Mouse (Mus musculus) liver, embryonic 12.5 days (tissue): ENCODE results near the gene Abhd16a. TPM values are rescaled to one million over a fixed set of nuclear protein-coding genes. Genes with fewer than 3 reads are reported as not detected.
A peak's percentile ranks its signal among the peaks of the same experiment; 100 is the strongest.
"Not testable (repeated sequence)": the region's sequence is repeated elsewhere in the genome, so short reads cannot be mapped to it uniquely, and the experiment has no call there.

Experiments used
- ATAC-seq: fragments of 200-750 bp; cut with Nextera tagmentation; 2 replicates; pipeline ENCODE4 v1.8.0; 2017; ENCODE audit warnings: moderate number of reproducible peaks, mild to moderate bottlenecking, moderate library complexity
- H3K27ac ChIP-seq: fragments of 300-500 bp; sonication (generic); 2 replicates; pipeline ENCODE4 v1.5.1; 2016; ENCODE audit warnings: mild to moderate bottlenecking
- H3K27me3 ChIP-seq: fragments of 300-500 bp; sonication (generic); replicated peaks from 2 replicates; pipeline ENCODE4 v1.6.1; 2016; ENCODE audit warnings: mild to moderate bottlenecking, moderate library complexity
- H3K36me3 ChIP-seq: fragments of 300-500 bp; sonication (generic); 2 replicates; pipeline ENCODE4 v1.6.1; 2016; ENCODE audit warnings: mild to moderate bottlenecking, moderate library complexity
- H3K4me1 ChIP-seq: fragments of 300-500 bp; sonication (generic); 2 replicates; pipeline ENCODE4 v1.6.1; 2016
- H3K4me2 ChIP-seq: fragments of 300-500 bp; sonication (generic); 2 replicates; pipeline ENCODE4 v1.6.1; 2016; ENCODE audit warnings: mild to moderate bottlenecking, moderate library complexity
- H3K4me3 ChIP-seq: fragments of 300-500 bp; sonication (generic); 2 replicates; pipeline ENCODE4 v1.5.1; 2016; ENCODE audit warnings: mild to moderate bottlenecking, moderate library complexity
- H3K9ac ChIP-seq: fragments of 300-500 bp; sonication (generic); 2 replicates; pipeline ENCODE4 v1.6.1; 2016; ENCODE audit warnings: mild to moderate bottlenecking, moderate library complexity
- H3K9me3 ChIP-seq: fragments of 300-500 bp; sonication (generic); replicated peaks from 2 replicates; pipeline ENCODE4 v1.6.1; 2016; ENCODE audit warnings: mild to moderate bottlenecking, moderate library complexity
- WGBS: fragments of 180-500 bp; shearing (Covaris S2); methylation state at CpG from one replicate; pipeline ENCODE4 v1.1.7; 2016; ENCODE audit not compliant: insufficient replicate concordance; 5-methylcytosine and 5-hydroxymethylcytosine counted together
- polyA plus RNA-seq: library from polyadenylated mRNA; unstranded; fragments of >200 nt; fragmentation: Nextera tagmentation; extraction: Ambion mirVana; gene quantifications from 2 replicates; pipeline ENCODE4 v1.2.1, GENCODE M21; 2016

Gene Abhd16a
- polyA plus RNA-seq, 1 experiment from 2014 or later, result 61.1 TPM

DNA sequence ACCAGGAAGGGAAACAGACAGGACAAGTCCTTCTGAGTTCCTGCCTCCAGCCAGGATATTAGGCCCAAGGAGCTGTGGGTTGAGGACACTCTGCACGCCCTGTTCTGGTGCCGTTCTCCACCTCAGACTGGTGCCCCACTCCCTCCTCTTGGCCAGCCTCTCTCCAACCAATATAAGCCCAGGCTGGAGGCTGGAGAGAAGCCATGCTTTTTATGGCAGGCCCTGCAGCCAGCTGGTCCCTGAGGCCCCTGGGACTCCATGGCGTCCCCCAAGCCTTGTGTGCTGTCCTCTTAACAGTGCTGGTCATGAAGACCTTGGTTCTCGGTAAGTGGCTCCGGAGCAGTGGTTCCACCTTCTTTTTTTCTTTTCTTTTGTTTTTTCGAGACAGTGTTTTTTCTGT lies 19.0 kb downstream of the Abhd16a start, which contains the start of gene Ly6g5c:
Ly6g5c (plus strand) TSS at position 183 of the 400 bp plus-strand sequence.
- H3K4me1 ChIP-seq, result peaks cover 33% of the 10 kb centered on the region
- no peak within 1 kb of the TSS for H3K9ac ChIP-seq
- 80% methylated on average over 6 of the region's 6 CpGs for WGBS

DNA sequence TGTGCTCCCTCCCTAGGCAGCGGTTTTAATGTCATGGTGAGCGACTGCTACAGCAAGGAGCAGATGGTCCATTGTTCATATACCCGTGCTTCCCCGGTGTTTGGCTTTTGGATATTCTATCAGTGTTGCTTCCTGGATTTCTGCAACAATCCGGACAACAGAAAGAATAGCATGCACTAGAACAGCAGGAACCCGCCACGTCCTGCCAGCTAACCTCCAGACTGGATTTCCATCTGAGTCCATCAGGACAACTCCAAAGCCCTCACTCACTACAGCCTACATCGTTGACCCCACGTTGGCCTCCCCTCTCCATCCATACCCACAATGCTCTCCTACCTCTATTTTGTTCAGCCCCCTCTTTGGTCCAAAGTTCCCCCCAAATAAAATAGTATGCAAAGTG lies 22.7 kb downstream of the Abhd16a start:
- H3K4me3 ChIP-seq, result no peak overlapping the region
- H3K36me3 ChIP-seq, result peaks cover 30% of the 10 kb centered on the region
- no peaks in the 10 kb centered on the region for H3K4me1 ChIP-seq
- 0 out of 2 replicates have a peak, but pooled peaks cover 4% of the 10 kb centered on the region for H3K27me3 ChIP-seq
- no peak for ATAC-seq
- WGBS, result 68% methylated on average over 9 of the region's 9 CpGs
- H3K9me3 ChIP-seq, result no peaks in the 10 kb centered on the region
- H3K4me2 ChIP-seq, result no peak overlapping the region
- no peak overlapping the region for H3K27ac ChIP-seq
- no peak overlapping the region for H3K9ac ChIP-seq

More for the DNA sequence above, 19.0 kb downstream of the Abhd16a start, which contains the start of gene Ly6g5c:
- Histone ChIP-seq H3K36me3 (peaks cover 10% of the 10 kb centered on the region), H3K27ac (no peak within 1 kb of the TSS), H3K4me2 (no peak within 1 kb of the TSS), H3K9me3 (no peaks in the 10 kb centered on the region), H3K27me3 (0 out of 2 replicates have a peak, but pooled peaks cover 4% of the 10 kb centered on the region), H3K4me3 (no peak within 1 kb of the TSS)
- no peak for ATAC-seq

DNA sequence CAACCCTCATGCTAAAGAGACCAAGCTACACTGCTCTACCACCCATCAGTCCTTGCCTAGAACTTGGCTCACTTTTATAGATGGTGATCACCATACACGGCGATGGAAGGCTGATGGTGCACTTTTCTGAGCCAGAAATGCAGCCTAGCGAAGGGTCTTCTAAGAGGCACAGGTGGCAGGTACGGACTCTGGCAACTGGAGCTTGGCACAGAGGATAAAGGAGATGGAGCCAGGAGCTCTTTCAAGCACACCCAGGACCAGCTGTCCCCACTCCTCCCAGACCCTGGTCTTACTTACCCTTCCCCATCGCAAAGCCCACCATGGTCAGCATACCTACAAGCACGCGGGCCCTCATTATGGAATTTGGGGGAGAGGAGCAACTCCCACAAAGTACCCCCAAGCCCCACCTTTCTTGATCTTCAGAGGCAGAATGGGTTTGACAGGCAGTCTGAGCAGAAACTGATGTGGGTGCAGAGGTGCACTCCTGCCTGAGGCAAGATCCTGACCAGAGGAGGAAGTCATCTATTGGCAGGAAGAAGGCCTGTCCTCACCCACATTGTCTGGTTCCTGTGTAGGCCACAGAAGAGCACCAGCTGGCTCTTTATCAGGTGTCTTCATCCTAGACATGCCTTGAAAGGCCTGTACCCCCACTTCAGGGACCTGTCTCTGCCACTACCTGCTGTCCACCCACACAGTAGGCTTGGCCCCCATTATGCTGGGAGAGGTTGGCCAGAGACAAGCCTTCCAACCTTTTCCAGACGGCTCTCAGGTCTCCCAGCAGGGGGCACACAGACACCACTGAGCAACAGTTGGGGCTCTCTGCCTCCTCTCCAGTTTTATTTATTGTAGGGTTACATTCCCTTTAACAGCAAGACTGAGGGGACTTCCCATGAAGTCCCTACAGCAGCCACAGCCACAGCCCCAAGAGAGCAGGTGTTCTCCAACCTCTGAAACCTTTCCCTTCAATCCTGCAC lies 26.3 kb downstream of the Abhd16a start, which contains the start of gene Ly6g5b:
Ly6g5b (minus strand) TSS at position 383 of the 974 bp plus-strand sequence.
- Histone ChIP-seq H3K27ac (no peak within 1 kb of the TSS), H3K4me3 (no peak within 1 kb of the TSS), H3K4me1 (peaks cover 12% of the 10 kb centered on the region), H3K36me3 (peaks cover 59% of the 10 kb centered on the region), H3K9ac (no peak within 1 kb of the TSS), H3K4me2 (no peak within 1 kb of the TSS), H3K9me3 (no peaks in the 10 kb centered on the region), H3K27me3 (0 out of 2 replicates have a peak, but pooled peaks cover 4% of the 10 kb centered on the region)
- 77% methylated on average over 8 of the region's 8 CpGs for WGBS
- ATAC-seq, result no peak

DNA sequence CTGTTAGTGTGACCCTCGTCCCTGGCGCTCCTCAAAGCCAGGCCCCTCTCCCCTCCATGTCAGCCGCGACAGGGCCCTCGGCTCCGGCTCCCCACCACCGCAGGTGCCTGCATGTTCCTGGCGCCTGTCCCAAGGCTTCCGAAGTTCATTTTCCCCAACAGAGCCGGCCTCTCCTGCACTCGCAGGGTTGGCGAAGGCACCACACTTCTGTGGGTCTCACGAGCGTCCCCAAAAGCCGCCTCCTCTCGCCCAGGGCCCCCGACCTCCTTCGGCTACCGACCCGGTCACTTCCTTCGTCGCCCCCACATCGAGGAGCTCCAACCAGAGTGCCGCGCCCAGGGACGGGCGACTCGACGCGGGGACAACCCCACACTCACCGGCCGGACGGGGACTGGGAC lies 31.7 kb downstream of the Abhd16a start:
- H3K27ac ChIP-seq, result peak overlapping the region; percentile 64
- peak overlapping the region; percentile 82 for H3K4me3 ChIP-seq
- H3K9ac ChIP-seq, result peak overlapping the region; percentile 92
- peak; percentile 6 for ATAC-seq
- peaks cover 62% of the 10 kb centered on the region for H3K36me3 ChIP-seq
- peaks cover 40% of the 10 kb centered on the region for H3K4me1 ChIP-seq
- H3K27me3 ChIP-seq, result no peaks in the 10 kb centered on the region
- WGBS, result under 1% methylated on average over 33 of the region's 33 CpGs
- peak overlapping the region; percentile 89 for H3K4me2 ChIP-seq
- no peaks in the 10 kb centered on the region for H3K9me3 ChIP-seq

DNA sequence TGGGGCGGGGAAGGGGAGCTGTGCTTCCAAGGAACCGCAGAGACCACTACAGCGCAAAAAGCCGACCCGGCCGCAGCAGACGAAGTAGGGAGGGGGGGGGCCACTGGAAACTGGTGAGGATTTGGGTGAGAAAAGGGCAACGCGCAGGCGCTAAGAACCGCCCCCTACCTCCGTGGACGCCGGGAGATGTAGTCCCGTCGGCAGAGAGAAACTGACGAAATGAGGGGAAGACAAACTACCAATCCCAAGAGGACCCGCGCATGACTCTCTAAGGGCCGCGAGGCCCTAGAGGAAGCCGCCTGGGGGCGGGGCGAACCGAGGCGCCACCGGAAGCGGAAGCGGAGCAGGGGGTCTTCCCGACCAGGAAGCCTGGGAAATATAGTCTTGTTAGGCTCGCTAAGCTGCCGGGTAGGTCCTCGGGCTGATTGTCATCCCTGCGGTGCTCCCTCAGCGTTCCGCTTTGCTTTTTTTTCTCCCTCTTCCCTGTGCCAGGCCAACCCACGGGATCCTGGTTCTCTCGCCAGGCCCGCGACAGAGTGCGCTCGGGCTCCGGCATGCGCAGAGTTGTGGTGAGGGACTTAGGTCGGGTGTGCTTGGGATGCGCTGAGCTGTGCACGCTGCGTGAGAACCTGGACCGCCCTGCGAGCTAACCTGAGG lies 32.2 kb downstream of the Abhd16a start, which contains the start of gene Gpank1:
Gpank1 (plus strand) TSS at position 313 of the 657 bp plus-strand sequence.
- Histone ChIP-seq H3K9me3 (no peaks in the 10 kb centered on the region), H3K9ac (peak within 1 kb of the TSS; percentile 92), H3K4me2 (peak within 1 kb of the TSS; percentile 89), H3K27ac (peak within 1 kb of the TSS; percentile 96), H3K27me3 (no peaks in the 10 kb centered on the region), H3K36me3 (peaks cover 57% of the 10 kb centered on the region), H3K4me1 (peaks cover 42% of the 10 kb centered on the region), H3K4me3 (peak within 1 kb of the TSS; percentile 82)
- peak; percentile 94 for ATAC-seq
- 2% methylated on average over 50 of the region's 50 CpGs for WGBS

DNA sequence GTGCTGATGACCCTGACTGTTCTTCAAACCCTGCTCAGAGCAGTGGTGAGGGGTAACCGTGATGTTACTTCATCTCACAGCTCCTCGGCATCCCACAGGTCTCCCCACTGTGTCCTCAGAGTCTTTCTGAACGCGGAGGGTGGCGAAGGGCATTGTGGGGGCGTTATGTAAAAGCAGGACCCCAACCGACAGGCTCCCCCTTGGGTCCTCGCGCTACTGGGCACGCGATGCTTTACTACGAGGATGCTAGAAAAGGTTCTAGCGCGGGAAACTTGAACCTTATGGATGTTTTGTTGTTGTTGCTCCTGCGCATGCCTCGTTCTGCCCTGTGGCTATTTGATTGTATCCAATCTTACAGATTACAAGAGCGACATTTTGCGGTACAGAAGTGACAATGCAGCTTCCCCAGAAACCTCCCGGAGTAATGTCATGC lies 32.8 kb downstream of the Abhd16a start, which contains the start of gene Csnk2b:
Csnk2b (minus strand) TSS at position 183 of the 433 bp plus-strand sequence.
- H3K9me3 ChIP-seq, result no peaks in the 10 kb centered on the region
- no peak for ATAC-seq
- H3K4me2 ChIP-seq, result peak within 1 kb of the TSS; percentile 89
- WGBS, result under 1% methylated on average over 19 of the region's 19 CpGs
- peak within 1 kb of the TSS; percentile 92 for H3K9ac ChIP-seq
- H3K4me3 ChIP-seq, result peak within 1 kb of the TSS; percentile 82
- peaks cover 47% of the 10 kb centered on the region for H3K4me1 ChIP-seq
- H3K36me3 ChIP-seq, result peaks cover 53% of the 10 kb centered on the region
- H3K27ac ChIP-seq, result peak within 1 kb of the TSS; percentile 96
- no peaks in the 10 kb centered on the region for H3K27me3 ChIP-seq

DNA sequence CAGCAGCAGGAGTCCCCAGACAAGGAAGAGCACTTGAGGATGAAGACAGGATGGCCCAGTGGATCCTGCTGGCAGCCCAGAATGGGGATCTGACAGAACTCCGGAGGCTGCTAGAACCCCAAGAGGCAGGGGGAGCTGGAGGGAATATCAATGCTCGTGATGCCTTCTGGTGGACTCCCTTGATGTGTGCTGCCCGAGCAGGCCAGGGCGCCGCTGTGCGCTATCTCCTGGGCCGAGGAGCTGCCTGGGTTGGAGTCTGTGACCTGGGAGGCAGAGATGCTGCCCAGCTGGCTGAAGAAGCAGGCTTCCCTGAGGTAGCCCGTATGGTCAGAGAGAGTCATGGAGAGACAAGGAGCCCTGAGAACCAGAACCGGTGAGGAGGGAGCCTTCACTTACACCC lies 34.2 kb downstream of the Abhd16a start:
- not testable (repeated sequence) for H3K4me2 ChIP-seq, H3K9ac ChIP-seq, H3K27ac ChIP-seq, H3K9me3 ChIP-seq, H3K27me3 ChIP-seq, H3K4me3 ChIP-seq, ATAC-seq
- H3K36me3 ChIP-seq, result peaks cover 51% of the 10 kb centered on the region
- 83% methylated on average over 9 of the region's 9 CpGs for WGBS
- peaks cover 58% of the 10 kb centered on the region for H3K4me1 ChIP-seq

DNA sequence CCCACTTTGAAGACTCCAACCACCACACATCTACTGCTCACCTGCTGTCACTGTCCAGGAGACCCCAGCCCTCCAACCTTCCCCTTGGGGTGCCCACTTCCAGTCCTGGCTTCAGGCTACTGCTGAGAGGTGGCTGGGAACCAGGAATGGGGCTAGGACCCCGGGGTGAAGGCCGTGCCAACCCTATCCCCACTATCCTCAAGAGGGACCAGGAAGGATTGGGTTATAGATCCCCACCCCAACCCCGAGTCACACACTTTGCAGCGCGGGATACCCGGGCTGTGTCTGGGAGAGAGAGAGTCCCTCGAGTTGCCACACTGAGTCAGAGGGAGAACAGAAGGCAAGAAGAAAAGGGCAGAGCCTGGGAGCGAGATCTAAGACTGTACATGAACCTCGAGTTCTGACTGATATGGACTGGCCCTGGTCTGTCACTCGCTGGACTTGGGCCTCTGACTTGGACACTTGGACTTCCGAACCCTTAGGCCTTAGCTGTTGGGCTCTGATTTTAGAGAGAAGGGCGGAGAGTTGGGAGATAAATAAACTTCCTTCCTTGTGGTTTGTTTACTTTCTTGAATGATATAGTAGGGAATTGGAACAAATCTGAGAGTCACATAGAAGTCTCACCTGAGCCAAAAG lies 35.3 kb downstream of the Abhd16a start:
- 84% methylated on average over 12 of the region's 12 CpGs for WGBS

DNA sequence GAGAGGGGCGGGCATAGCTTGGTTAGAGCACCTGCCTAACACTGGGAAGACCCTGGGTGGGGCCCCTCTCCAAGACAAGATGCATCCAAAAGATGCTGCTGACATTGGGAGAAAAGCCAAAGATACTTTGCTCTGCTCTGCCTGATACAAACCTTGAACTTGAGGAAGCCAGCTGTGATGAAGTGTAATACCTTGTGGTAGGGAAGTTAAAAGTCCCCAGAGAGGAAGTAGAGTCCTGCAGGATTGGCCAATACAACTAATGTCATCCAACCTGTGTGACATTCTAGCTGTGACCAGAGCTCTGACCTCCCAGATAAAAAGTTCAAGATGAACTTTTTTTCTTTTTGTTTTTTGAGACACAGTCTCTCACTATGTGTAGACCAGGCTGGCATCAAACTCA lies 36.0 kb downstream of the Abhd16a start:
- Histone ChIP-seq H3K4me2 (peak overlapping the region; percentile 80), H3K9me3 (no peaks in the 10 kb centered on the region), H3K9ac (no peak overlapping the region), H3K4me3 (peak overlapping the region; percentile 69; the same call in 1 of the 2 replicates), H3K27ac (peak overlapping the region; percentile 89), H3K4me1 (peaks cover 58% of the 10 kb centered on the region), H3K36me3 (peaks cover 50% of the 10 kb centered on the region), H3K27me3 (no peaks in the 10 kb centered on the region)
- no peak for ATAC-seq
- 76% methylated on average over 1 of the region's 1 CpGs for WGBS

More for the DNA sequence above, 35.3 kb downstream of the Abhd16a start:
- H3K27ac ChIP-seq, H3K4me3 ChIP-seq, H3K27me3 ChIP-seq, H3K4me2 ChIP-seq, ATAC-seq, H3K9ac ChIP-seq, H3K9me3 ChIP-seq: not testable (repeated sequence)
- Histone ChIP-seq H3K36me3 (peaks cover 50% of the 10 kb centered on the region), H3K4me1 (peaks cover 65% of the 10 kb centered on the region)

DNA sequence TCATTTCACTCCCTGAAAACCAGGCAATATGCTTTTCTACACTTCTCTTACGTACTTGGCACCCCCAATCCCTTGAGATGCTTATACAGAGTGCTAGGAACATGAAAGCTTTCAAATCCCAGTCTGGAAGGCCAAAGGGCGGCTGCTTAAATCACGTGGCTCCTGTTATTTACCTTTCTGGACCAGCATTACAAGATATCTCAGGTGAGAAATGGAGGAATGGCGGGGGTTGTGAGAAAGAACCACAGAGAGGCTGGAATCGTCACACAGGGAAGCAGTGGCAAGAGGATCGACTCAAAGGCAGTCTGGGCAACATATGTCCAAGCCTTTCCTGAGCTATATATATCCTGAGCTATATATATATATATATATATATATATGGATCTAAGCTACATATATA lies 36.5 kb downstream of the Abhd16a start:
- Histone ChIP-seq H3K4me1 (peaks cover 55% of the 10 kb centered on the region), H3K4me2 (peak overlapping the region; percentile 80), H3K27me3 (no peaks in the 10 kb centered on the region), H3K36me3 (peaks cover 53% of the 10 kb centered on the region), H3K27ac (peak overlapping the region; percentile 89), H3K9me3 (no peaks in the 10 kb centered on the region), H3K4me3 (peak overlapping the region; percentile 69), H3K9ac (peak overlapping the region; percentile 81)
- 37% methylated on average over 6 of the region's 6 CpGs for WGBS
- no peak for ATAC-seq

DNA sequence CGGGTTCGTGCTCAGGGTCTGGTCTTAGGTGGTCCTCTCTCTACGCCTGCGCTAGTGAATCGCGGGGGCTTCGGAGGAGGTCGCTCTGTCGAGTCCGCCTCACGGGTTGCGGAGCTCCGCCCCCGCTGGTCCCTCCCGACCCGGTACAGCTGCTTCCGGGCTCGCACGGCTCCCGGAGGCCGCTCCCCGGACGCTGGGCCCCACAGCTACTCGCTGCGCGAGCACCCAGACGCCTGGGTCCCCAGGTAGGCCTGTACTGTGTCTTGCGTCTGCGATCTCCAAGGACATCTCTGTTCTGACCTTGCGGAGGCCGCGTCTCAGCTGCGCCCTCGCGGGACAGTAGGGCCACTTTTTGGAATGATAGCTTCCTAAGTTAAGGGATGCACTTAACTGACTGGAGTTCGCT lies 37.1 kb downstream of the Abhd16a start, which contains the start of gene D17H6S53E:
D17H6S53E (plus strand) TSS at position 168 of the 406 bp plus-strand sequence.
- Histone ChIP-seq H3K9ac (peak within 1 kb of the TSS; percentile 81), H3K4me2 (peak within 1 kb of the TSS; percentile 80), H3K27ac (peak within 1 kb of the TSS; percentile 89), H3K4me3 (peak within 1 kb of the TSS; percentile 69), H3K4me1 (peaks cover 59% of the 10 kb centered on the region), H3K9me3 (no peaks in the 10 kb centered on the region), H3K36me3 (peaks cover 59% of the 10 kb centered on the region), H3K27me3 (no peaks in the 10 kb centered on the region)
- under 1% methylated on average over 36 of the region's 36 CpGs for WGBS
- peak; percentile 79 for ATAC-seq
